Mouse (Mus musculus) 416B (cell line): ENCODE results near the gene Mief2.

ENCODE experiments used
- DNase-seq: peaks from one replicate; pipeline ENCODE4 v3.0.0; 2011; ENCODE audit warnings: low read depth

Gene Mief2

DNA sequence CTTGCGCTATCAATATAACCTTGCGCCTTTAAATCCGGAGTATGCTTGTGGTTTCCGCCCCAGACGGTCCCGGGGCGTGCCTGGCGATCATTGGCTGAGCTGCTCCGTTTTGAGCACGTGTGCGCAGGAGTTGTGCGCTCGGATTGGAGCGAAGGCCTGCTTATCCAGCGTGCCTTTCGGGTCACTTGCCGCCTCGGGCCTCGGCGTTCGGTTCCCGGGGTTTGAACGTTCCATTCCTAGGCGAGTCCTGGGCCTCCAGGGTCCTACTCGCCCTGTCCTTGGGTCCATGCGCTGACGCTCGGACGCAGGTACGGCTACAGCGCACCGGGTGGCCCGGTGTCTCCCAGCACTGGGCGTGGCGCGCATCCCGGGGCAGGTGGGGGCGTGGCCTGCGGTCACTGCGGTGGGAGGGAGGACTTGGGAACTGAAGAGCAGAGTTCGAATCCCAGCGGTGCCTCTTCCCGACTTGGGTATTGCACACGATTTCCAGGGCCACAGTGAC lies at the start of gene Mief2:
Gene Mief2, plus strand, starts transcription at position 139 of the 502 bp plus-strand sequence.
- peak; percentile 98 for DNase-seq

- peak; percentile 43 for DNase-seq
Measured at GRCm38 (mm10) chr11:60696165-60696564, 32.0 kb upstream of the Mief2 start.

- DNase-seq: peak; percentile 75
Measured at GRCm38 (mm10) chr11:60697561-60697960, 30.6 kb upstream of the Mief2 start.

GRCm38 (mm10) chr11:60698806-60699523 lies 29.2 kb upstream of the Mief2 start:
- peak; percentile 68 for DNase-seq

- peak; percentile 88 for DNase-seq
Measured at GRCm38 (mm10) chr11:60699524-60700075, 28.6 kb upstream of the Mief2 start, which contains the start of gene Llgl1. Gene Llgl1 (plus strand): TSS chr11:60699723.

GRCm38 (mm10) chr11:60700320-60701185 lies 27.6 kb upstream of the Mief2 start:
- peak; percentile 17 for DNase-seq

GRCm38 (mm10) chr11:60701611-60702010 lies 26.6 kb upstream of the Mief2 start:
- DNase-seq: no peak

GRCm38 (mm10) chr11:60703131-60703530 lies 25.1 kb upstream of the Mief2 start:
- DNase-seq: peak; percentile 77

GRCm38 (mm10) chr11:60704023-60704880 lies 23.9 kb upstream of the Mief2 start:
- no peak for DNase-seq

- no peak for DNase-seq
Measured at GRCm38 (mm10) chr11:60705255-60705654, 22.9 kb upstream of the Mief2 start.

DNA sequence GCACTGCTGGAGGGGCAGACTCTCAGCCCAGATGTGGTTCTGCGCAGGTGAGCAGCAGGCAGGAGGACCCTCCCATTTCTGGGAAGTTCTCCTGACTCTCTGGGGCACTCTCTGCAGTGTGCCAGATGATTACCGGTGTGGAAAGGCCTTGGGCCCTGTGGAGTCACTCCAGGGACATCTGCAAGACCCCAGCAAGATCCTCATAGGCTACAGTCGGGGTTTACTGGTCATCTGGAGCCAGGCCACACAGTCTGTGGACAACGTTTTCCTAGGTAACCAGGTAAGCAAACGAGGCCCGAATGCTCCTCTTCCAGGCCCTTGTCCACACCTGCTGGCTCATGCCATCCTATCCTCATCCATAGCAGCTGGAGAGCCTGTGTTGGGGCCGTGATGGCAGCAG lies 22.1 kb upstream of the Mief2 start:
- no peak for DNase-seq

DNA sequence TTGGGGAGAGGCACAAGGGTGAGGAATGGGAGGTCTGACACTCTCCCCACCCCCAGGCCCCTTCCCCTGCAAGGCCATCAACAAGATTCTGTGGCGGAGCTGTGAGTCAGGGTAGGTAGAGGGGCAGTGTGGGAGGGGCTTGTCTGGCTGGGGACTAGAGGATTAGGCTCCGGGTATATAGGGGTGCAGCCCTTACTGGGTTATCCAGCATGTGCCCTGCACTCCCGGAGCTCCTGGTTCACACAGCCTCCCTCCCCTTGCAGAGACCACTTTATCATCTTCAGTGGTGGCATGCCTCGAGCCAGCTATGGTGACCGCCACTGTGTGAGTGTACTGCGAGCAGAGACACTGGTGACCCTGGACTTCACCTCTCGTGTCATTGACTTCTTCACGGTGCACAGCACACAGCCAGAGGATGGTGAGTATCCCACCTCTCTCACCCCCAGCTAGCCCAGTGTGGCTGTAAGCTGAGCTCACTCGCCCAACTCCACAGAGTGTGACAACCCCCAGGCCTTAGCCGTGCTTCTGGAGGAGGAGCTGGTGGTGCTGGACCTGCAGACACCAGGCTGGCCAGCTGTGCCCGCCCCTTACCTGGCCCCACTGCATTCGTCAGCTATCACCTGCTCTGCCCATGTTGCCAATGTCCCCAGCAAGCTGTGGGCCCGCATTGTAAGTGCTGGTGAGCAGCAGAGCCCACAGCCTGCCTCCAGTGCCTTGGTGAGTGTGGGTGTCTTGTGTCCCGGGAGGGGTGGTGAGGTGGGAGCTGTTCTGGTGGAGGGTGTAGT lies 21.3 kb upstream of the Mief2 start:
- DNase-seq: no peak

DNA sequence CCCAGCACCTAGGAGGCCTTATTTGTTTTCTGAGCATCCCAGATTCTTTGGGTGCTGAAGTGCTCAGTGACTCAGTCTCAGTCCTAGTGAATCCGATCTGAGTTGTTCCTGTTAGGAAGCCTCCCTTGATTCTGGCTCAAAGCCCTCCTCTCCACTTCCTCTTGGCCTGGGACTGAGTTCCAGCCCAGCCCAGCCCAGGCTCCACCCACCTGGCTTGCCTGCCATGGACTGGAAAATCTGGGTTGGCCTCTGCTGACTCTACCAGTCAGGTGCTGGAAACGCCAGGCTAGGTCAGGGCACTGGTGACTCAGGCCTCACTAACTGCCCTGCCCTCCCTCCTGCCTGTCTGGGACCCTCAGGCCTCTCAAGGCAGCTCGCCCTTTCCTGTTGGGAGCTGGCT lies 20.5 kb upstream of the Mief2 start:
- DNase-seq: peak; percentile 24

DNA sequence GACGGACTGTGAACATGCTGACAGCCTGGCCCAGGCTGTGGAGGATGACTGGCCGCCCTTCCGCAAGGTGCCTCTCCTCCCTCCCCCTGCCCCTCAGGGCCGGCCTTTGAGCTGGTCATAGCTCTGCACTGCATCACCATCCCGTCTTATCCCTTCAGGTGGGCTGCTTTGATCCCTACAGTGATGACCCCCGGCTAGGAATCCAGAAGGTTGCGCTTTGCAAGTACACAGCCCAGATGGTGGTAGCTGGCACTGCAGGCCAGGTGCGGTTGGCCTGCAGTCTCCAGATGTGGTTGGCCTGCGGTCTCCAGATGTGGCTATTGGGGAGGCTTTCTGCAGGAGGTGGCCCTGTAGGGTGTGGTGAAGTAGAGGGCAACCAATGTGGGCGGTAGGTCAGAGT lies 19.6 kb upstream of the Mief2 start:
- no peak for DNase-seq

- no peak for DNase-seq
Measured at GRCm38 (mm10) chr11:60709481-60710465, 18.4 kb upstream of the Mief2 start.

DNA sequence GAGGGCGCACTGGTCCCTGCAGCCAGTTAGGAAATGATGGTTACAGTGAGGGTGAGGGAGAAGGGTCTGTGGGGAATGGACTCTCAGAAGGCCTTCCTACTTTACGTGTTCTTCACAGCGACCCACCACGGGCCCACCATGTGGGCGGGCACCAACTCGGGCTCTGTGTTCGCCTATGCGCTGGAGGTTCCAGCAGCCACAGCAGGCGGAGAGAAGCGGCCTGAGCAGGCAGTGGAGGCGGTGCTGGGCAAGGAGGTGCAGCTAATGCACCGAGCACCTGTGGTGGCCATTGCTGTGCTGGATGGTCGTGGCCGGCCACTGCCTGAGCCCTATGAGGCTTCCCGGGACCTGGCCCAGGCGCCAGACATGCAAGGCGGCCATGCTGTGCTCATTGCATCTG lies 17.0 kb upstream of the Mief2 start:
- DNase-seq: no peak

DNA sequence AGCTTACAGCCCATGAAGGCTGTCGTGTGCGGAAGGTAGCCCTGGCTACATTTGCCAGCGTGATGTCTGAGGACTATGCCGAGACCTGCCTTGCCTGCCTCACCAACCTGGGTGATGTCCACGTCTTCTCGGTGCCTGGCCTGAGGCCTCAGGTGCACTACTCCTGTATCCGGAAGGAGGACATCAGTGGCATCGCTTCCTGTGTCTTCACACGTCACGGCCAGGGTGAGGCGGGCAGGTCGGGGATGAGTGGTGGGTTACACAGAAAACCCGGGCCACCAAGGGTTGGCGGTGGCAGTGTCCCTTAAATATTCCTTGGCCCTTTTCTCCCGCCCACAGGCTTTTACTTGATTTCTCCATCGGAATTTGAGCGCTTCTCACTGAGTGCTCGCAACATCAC lies 16.2 kb upstream of the Mief2 start:
- no peak for DNase-seq

DNA sequence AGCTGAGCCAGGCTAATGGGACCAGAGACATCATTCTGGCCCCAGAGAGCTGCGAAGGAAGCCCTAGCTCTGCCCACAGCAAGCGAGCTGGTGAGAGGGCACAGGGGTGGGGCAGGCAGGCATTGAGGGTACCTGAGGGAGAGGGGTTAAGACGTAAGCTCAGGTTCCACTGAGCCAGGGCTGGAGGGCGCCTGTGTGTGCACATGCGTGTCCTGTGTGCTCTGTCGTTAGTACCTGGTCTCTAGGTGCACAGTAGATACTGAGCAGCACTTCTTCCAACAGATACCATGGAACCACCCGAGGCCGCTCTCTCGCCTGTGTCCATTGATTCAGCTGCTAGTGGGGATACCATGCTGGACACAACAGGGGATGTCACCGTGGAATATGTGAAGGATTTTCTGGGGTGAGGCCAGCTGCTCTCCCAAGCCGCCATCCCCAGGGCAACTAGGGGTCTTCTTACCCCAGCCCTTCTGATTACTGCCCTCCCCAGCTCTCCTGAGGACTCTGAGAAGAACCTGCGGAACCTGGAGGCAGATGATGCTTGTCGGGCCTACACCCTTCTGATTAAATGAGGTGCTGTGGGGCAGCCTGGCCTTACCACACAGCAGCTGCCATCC lies 15.5 kb upstream of the Mief2 start:
- no peak for DNase-seq

DNA sequence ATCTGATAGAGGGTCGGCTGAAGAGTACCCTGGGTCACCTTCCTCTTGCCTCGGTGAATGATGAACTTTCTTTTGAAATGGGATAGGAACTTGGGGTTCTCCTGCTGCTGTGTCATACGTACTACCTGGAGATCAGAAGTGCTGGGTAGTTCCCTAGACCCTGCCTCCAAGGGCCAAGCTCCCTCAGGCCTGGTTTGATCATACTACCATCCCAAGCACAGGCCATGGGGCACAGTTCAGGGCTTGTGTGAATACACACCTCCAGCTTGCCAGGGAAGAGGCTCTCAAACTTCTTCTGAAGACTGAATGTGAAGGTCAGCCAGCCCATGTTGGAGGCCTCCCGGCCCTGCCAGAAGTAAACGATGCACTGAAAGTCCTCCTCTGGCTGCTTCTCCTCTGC lies 12.4 kb upstream of the Mief2 start:
- DNase-seq: no peak
